Mouse (Mus musculus) cerebellum, adult 11-12 months (tissue): ENCODE measurements around the gene Maml3.
A peak's percentile ranks its signal among the peaks of the same experiment; 100 is the strongest.

ENCODE experiments used
- DNase-seq: peaks from one replicate; pipeline ENCODE4 v3.0.0; 2022

Maml3 gene

GRCm38 (mm10) chr3:52104636-52105151 is at the start of gene Maml3:
Gene Maml3, minus strand, starts transcription at chr3:52105076.
- peak; percentile 93 for DNase-seq

GRCm38 (mm10) chr3:52151155-52151554 is 46.3 kb upstream of the Maml3 start:
- no peak for DNase-seq

GRCm38 (mm10) chr3:52148301-52148700 is 43.4 kb upstream of the Maml3 start:
- DNase-seq: no peak

- DNase-seq: no peak
These were observed 40.0 kb upstream of the Maml3 start for GRCm38 (mm10) chr3:52144776-52145460.

- DNase-seq: no peak
These were observed 38.1 kb upstream of the Maml3 start for GRCm38 (mm10) chr3:52143017-52143416.

- DNase-seq: peak; percentile 41
These were observed 35.3 kb upstream of the Maml3 start for GRCm38 (mm10) chr3:52140162-52140561.

DNA sequence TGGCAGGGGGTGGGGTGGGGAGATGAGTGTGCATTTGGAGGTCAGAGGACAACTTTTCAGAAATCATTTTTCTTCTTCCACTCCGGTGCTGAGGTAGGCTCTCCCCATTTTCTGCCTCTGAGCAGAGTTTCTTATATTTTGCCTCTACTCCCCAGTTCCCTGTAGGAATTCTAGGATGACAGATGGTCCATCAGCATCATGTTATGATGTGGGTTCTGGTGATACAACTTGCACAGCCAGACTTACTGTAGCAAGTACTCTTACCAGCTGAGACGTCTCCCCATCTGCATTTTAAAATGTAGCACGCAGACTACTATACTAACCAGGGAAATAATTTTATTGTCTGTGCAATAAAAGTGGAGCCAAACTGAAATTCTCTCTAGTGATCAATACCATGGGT is 20.5 kb upstream of the Maml3 start:
- no peak for DNase-seq

GRCm38 (mm10) chr3:52120858-52121257 is 16.0 kb upstream of the Maml3 start:
- no peak for DNase-seq

- DNase-seq: no peak
These were observed 14.3 kb upstream of the Maml3 start for GRCm38 (mm10) chr3:52119216-52119615.

GRCm38 (mm10) chr3:52115421-52115820 is 10.5 kb upstream of the Maml3 start:
- no peak for DNase-seq

GRCm38 (mm10) chr3:52108027-52108426 is 3.2 kb upstream of the Maml3 start:
- DNase-seq: no peak

GRCm38 (mm10) chr3:52105156-52105555 is 280 bp upstream of the Maml3 start:
- peak; percentile 66 for DNase-seq

GRCm38 (mm10) chr3:52104208-52104607 is 668 bp downstream of the Maml3 start:
- DNase-seq: no peak

DNA sequence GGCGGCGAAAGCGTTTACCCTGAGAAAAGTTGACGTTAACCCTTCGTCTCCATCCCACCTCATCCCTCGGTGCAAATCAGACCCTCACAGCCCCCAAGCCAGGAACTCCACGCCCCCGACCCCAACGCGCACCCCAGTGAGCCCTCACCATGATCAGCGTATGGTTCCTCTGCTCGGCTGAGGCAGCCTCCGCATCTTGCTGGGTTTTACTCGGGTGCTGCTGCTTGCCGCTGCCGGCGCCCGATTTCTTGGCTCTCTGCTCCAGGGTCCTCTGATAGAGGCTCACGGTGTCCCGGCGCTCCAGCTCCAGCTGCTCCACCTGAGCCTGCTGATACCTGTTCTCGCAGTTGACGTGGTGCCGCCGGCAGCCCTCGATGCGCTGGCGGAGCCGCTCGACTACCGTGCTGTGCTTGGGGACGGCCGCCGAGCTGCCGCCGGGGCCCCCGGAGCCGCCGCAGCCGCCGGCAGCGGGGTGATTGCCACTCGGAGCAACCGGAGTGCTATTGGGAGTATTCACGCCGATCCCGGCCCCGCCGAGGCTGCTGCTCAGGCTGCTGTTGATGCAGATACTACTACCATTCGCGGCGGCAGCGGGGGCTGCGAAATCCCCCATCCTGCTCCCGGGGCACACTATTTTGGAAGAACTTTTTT is 1.2 kb downstream of the Maml3 start:
- peak; percentile 67 for DNase-seq

DNA sequence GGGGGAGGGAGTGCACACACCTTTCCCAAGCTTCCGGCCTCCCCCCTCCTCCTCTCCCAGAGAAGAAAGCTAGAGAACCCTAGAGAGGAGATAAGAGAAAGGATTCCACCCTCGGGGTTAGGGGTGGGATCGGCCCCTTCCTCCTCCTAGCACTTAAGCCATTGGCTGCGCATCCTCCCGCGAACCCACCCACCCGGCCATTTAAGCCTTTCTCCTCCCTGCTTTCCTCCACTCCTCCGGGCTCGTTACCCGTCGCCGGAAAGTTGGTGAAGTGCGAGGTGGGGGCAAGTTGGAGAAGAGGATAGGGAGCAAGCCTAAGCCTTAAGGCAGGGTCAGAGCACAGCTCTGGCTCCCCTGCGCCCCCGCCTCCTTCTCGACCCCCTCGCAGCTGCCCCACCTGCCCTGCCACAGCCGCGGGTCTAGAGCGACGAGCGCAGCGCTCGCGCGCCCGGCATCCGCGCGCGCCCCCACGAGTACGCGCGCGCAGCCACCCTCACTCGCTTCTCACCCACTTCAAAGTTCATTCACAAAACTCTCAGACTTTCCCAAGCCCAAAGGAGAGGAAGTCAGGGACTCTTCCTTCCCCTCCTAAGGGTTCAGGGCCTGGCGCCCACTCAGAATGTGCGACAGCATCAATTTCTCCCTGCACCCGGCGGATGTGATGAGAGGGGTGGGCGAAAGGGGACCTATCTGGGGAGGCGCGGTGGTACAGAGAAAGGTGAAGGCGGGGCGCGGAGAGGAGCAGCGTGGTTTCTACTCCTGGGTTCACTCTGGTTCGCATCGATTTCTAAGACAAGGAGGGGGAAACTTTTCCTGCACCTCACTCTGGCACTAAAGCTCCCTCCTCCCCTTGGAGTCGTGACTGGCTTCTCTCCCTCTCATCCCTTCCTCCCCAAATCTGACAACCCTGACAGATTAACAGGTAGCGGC is 2.0 kb downstream of the Maml3 start:
- DNase-seq: peak; percentile 80

DNA sequence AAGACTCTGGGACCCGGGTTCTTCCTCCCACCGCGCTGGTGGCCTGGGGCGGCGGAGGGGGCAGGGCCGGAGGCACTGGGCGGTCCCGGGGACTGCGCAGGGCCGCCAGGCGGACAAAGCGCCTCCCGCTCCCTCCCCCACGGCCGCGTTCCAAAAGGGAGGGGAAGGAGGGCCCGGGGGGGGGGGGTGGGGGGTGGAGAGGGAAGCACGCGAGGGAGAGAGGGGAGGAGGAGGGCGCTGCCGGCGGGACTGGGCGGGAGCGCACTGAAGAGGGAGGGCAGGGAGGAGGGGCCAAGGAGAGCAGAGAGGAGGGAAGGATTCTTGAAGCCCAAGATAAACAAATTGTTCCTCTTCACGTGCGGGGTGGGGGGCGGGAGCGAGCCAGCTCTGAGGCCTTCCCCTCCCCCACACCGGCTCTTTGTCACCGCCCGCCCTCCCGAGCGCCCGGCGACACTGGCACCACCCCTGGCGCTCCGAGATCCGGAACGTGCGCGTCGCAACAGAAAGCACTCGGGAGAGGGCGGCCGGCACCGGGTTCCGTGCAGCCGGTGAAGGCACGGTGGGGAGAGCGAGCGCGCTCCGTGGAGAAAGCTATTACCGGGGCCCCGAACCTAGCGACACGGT is 2.8 kb downstream of the Maml3 start:
- peak; percentile 90 for DNase-seq

- no peak for DNase-seq
These were observed 3.4 kb downstream of the Maml3 start for GRCm38 (mm10) chr3:52101401-52101976.

DNA sequence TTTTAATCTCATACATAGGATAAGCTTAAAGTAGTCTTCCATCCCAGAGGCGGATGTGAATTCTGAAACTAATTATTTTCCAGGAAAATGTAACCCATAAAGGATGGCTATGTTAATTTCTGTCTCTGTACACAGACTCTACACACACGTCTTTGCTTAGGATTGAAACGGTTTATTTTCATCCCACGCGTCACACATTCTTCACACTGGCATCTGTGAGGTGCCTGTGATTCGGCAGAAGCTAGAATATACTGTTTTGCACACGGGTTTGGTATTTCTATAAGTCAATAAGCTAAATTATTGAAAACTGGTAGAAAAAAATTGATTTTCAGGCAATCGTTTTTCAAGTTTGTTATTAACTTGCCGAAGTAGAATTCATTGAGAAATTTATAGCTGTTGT is 4.0 kb downstream of the Maml3 start:
- DNase-seq: no peak

GRCm38 (mm10) chr3:52100306-52100705 is 4.6 kb downstream of the Maml3 start:
- no peak for DNase-seq

- no peak for DNase-seq
These were observed 5.6 kb downstream of the Maml3 start for GRCm38 (mm10) chr3:52099286-52099685.

DNA sequence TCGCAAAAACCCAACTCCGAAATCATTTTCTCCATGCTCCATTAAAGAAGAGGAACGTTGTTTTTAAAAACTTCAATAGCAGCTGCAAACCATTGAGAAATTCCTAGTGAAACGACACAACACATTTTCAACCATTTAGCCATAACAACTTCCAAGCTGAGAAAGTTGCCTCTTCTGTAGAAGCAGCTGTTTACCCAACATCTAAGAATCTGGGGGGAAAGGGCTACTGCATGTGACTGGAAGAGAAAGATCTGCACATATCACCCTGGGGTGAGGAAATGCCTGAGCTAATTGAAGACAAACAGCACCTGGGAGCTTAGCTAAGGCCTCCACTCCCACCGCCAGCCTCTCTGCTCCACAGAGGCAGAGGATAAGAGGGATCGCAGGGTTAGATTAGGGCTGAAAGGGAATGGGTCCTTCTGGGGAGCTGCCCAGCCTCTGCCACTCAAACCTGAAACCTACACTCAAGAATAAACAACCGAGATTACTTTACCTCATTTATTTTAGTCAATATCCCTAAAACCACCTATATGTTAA is 13.5 kb downstream of the Maml3 start:
- DNase-seq: no peak

- DNase-seq: no peak
These were observed 14.5 kb downstream of the Maml3 start for GRCm38 (mm10) chr3:52090230-52090873.
